ENCODE assay signal across 11 mouse cellular contexts in the genomic region with DNA sequence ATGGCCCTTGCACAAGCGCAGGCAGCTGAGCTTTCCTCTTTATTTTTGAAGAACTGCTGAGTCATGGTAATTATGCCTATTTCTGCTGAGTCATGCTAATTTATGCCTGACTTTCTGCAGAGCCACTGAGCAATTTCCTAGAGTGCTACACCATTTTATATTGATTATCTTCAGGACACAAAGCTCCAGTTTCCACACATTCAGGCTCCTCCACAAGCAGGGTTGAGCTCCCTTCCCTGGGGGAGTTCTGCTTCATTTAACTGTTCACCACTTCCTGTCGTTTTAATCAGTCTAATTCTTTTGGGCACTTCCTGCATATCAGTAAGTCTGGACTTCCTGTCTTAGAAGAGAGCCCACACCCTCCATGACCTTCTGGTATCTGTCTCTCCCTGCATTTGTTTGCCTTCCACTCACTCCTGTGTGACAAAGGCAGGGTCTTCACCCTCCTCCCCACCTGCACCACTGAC. TPM values are rescaled to one million over a fixed set of nuclear protein-coding genes. Genes with fewer than 3 reads are reported as not detected.
DNase-seq lines count a peak whose midpoint lies in the region; ATAC-seq lines count a peak whose summit lies in the region.
"Had no signal": no experiment of that assay in that cellular context is flagged by ENCODE, and none has a peak within 500 bp of the region (broad histone marks: within the 10 kb centered on the region; RNA-seq: fewer than 3 reads in every experiment).

No protein-coding gene starts in this region.

- peaks cover 20% of the 10 kb centered on the region for H3K4me1 ChIP-seq in liver, embryonic 11.5 days (replicated peaks; ENCODE audit: control insufficient read depth, insufficient read depth, low read length)

- H3K9ac ChIP-seq in liver, embryonic 11.5 days (ENCODE audit: low read depth, low read length), result no peak overlapping the region

- 40% methylated on average over 2 of the region's 2 CpGs for WGBS in liver, embryonic 11.5 days

- H3K4me2 ChIP-seq in liver, embryonic 11.5 days, result peak overlapping the region; percentile 33

- H3K27ac ChIP-seq in liver, embryonic 11.5 days (ENCODE audit: low read depth, low read length), result peak overlapping the region; percentile 80

- peak; percentile 20 for DNase-seq in embryo, embryonic 10 days (ENCODE audit: low spot score)
- DNase-seq in embryo, embryonic 9.5 days (ENCODE audit: extremely low spot score), result no peak
- peak; percentile 21 for DNase-seq in 3134 (ENCODE audit: extremely low read depth, insufficient read length, low spot score)
- DNase-seq in adipocyte (ENCODE audit: low spot score), result peak; percentile 26
- DNase-seq in liver, embryonic 11.5 days (ENCODE audit: low spot score), result peak; percentile 53
- DNase-seq in ovary, postnatal 36 days (ENCODE audit: low spot score), result no peak
- DNase-seq in kidney, postnatal 4 days, result no peak
- DNase-seq in gastrocnemius, postnatal 25 days, result no peak
- DNase-seq: cerebellum, postnatal 36 days had no signal

- peak; percentile 63 for ATAC-seq in liver, embryonic 11.5 days (replicated peaks; ENCODE audit: low FRiP score)

- no peaks in the 10 kb centered on the region for H3K9me3 ChIP-seq in liver, embryonic 11.5 days (ENCODE audit: control insufficient read depth, low read length)

- H3K27me3 ChIP-seq in liver, embryonic 11.5 days (replicated peaks; ENCODE audit: control insufficient read depth, insufficient read depth, low read length), result no peaks in the 10 kb centered on the region

- no peak overlapping the region for H3K4me3 ChIP-seq in liver, embryonic 11.5 days (ENCODE audit: low read depth, low read length)

- H3K36me3 ChIP-seq in liver, embryonic 11.5 days (ENCODE audit: control insufficient read depth, insufficient read depth, low read length), result no peaks in the 10 kb centered on the region

RNA-seq across cellular contexts. Expression of a gene that starts 4.0 kb away (rescaled TPM):
- not detected in 2 replicates for polyA plus RNA-seq in liver, embryonic 11.5 days (2014; fragmentation: Nextera tagmentation; extraction: Ambion mirVana)
- not detected for total RNA-seq in gastrocnemius, postnatal 25 days (2021)
- total RNA-seq: layer of hippocampus, adult 18-20 months had no signal
- polyA plus RNA-seq: frontal cortex, adult 2 months had no signal

RNA-seq across cellular contexts. Expression of a gene that starts 30.2 kb away (rescaled TPM):
- 0.47 and 0.73 TPM in 2 replicates for polyA plus RNA-seq in liver, embryonic 11.5 days (2014; fragmentation: Nextera tagmentation; extraction: Ambion mirVana)
- total RNA-seq in gastrocnemius, postnatal 25 days (2021), result under 1 TPM; 0.32 to 0.74 TPM
- total RNA-seq: layer of hippocampus, adult 18-20 months had no signal

RNA-seq across cellular contexts. Expression of a gene that starts 39.7 kb away (rescaled TPM):
- 0.09 and 0.11 TPM in 2 replicates for polyA plus RNA-seq in liver, embryonic 11.5 days (2014; fragmentation: Nextera tagmentation; extraction: Ambion mirVana)
- total RNA-seq in gastrocnemius, postnatal 25 days (2021), result not detected
- total RNA-seq: layer of hippocampus, adult 18-20 months had no signal
- polyA plus RNA-seq: frontal cortex, adult 2 months had no signal

Comparison
In these comparisons a context has a peak if more than half of its experiments do, and no peak if none do; other contexts are left out.
1. DNase-seq: peak in embryo, embryonic 10 days (single experiment), 3134 (single experiment), adipocyte (single experiment) and liver, embryonic 11.5 days (single experiment); none in embryo, embryonic 9.5 days (single experiment), ovary, postnatal 36 days (single experiment), kidney, postnatal 4 days (0 of 2) and gastrocnemius, postnatal 25 days (single experiment).